Mouse (Mus musculus): Measurements from ENCODE around the gene Nufip1.

DNA sequence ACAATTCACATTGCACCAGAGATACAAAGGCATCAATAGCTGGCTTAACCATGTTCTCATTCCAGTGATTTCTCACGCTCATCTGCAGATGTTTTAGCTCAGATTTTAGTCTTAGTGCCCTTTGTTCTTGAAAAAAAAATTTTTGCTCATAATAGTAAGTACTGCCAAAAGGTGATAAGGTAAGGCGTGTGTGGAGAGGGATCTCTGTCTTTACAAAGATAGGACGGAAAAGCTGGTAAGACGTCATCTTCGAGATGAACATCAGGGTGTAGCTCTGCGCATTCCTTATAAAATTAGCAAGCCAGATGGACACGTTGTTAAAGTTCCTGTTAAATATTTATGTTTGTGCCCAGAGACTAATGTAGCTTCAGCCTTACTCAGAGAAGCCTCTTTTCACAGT is 35.2 kb downstream of the Nufip1 start:
- TF ChIP-seq CTCF (conservative IDR thresholded peaks at IDR 0.05; ENCODE audit: low read length) (no peak), NANOG (IDR thresholded peaks at IDR 0.05; ENCODE audit: borderline replicate concordance, low read length) (no peak)

Measured in E14TG2a.4 (cell line).